Mouse (Mus musculus): ENCODE data around the gene Gps2.
"Not testable (repeated sequence)": the region's sequence is repeated elsewhere in the genome, so short reads cannot be mapped to it uniquely, and the experiment has no call there.

Gene Gps2

DNA sequence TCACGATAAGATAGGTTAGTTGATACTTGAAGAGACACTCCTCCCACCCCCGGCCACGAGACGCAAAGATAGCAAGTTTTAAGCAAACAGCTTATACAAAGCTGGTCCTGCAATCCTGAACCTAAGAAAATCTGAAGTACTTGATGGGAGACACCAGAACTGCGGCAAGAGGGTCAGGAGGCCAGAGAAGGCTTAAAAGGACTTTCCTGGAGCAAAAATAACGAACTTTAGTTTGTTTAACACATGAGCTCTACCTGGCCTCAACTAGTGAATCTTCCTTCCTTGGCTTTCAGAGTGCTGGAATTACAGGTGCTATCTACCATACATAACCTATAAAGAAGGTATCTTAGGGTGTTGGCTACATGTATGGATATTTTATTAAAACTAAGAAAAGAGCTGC is 21.0 kb downstream of the Gps2 start:
- DNase-seq (ENCODE audit: extremely low spot score, low read depth, low spot score) = no peak

DNA sequence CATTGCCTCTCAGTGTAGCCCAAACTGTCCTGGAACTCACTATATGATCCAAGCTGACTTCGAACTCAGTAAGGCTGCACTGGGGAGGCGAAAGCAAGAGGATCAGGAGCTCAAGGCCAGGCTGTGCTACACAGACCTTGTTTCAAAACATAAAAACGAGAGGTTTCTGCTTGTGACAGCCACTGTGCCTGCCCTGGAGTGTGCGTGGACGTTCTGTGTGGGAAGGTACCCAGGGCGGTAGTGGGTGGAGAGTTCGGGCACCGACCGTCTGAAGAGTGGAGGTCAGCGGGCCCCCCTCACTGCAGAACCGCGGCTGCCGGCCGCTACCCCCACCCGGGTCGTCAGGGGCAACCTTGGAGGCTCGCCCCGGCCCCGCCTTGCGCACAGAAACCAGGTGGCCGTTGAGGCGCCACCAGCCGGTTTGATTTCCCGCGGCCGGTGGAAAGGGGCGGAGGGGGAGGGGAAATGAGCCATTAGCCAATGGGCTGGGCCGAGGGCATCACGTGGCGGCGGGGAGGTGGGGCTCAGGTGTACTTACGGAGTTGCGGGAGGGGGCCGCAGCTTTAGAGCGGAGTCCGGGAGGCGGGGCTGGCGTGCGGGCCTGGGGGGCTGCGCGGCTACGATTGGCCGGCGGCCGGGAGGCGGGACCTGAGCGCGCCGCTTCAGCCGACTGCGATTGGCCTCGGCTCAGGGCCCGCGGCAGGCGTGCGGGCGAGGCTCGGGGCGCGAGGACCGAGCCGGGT is 21.6 kb downstream of the Gps2 start, which contains the start of gene Ybx2:
Ybx2 (plus strand) TSS at position 660 of the 743 bp plus-strand sequence.
- DNase-seq (ENCODE audit: extremely low spot score, low read depth, low spot score) = peak; percentile 33

DNA sequence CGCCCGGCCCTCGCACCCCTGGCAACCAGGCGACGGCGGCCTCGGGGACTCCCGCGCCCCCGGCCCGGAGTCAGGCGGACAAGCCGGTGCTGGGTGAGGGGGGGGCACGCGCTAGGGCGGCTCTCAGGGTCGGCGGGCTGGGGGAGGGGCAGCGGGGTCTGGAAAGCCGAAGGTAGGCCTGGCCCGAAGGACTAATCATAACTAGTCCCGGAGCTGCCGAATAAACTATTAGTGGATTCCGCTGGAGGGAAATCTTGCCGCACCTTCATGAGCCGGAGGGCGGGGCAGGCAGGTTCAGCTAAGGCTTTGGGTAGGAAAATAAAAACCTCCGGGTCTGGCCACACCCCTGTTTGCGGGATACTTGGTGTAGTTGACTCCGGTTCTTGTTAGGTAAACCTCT is 22.5 kb downstream of the Gps2 start:
- no peak for DNase-seq (ENCODE audit: extremely low spot score, low read depth, low spot score)

DNA sequence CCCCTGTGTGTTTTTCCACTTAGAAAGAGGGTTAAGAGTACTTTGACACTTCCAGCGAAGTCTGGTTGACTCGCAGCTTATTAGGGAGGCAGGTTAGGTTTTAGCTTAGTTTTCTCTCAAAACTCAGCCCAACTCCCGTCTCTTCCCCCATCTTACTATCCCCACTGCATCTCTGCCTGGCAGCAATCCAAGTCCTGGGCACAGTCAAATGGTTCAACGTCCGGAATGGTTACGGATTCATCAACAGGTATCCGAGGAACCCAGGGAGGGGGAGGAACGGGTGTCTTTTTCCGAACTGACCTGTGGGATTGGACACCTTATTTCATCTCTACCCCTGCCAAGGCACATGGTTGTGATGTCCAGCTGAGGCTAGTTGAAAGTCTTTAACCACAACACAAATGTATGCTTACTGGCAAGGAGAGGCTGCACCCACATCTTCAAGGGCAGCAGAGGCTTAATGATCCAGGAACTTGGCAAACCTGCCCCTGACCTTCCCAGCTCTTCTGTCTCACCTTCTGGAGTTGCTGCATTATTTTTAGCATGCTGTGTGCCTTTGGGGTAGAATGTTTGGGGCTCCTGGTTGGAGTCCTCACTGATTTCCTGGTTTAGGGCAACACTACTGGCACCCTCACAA is 23.1 kb downstream of the Gps2 start:
- DNase-seq (ENCODE audit: extremely low spot score, low read depth, low spot score) = no peak

DNA sequence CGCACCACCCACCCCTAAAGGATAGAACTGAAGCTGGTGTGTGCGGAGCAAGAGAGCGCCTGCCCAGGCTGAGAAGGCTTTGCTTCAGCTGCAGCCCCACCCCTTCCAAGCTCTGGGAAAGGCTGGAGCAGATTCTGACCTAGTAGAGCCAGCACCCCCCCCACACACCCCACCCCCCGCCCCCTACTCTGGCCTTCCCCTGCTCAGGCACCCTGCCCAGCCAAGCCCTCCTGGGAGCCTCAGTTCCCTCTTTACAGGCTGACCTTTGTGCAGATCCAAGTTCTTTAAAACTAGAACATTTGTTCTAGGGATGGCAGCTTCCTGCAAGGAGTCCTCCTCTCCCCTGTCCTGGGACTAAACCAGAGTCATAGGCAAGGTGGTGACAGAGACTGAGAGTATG is 23.7 kb downstream of the Gps2 start:
- DNase-seq (ENCODE audit: extremely low spot score, low read depth, low spot score) = no peak

- no peak for DNase-seq (ENCODE audit: extremely low spot score, low read depth, low spot score)
These were observed 24.1 kb downstream of the Gps2 start for GRCm38 (mm10) chr11:69937834-69938233.

- no peak for DNase-seq (ENCODE audit: extremely low spot score, low read depth, low spot score)
These were observed 24.8 kb downstream of the Gps2 start for GRCm38 (mm10) chr11:69938401-69938979.

GRCm38 (mm10) chr11:69939181-69939580 is 25.5 kb downstream of the Gps2 start:
- no peak for DNase-seq (ENCODE audit: extremely low spot score, low read depth, low spot score)

GRCm38 (mm10) chr11:69939731-69940130 is 26.0 kb downstream of the Gps2 start:
- no peak for DNase-seq (ENCODE audit: extremely low spot score, low read depth, low spot score)

- no peak for DNase-seq (ENCODE audit: extremely low spot score, low read depth, low spot score)
These were observed 27.3 kb downstream of the Gps2 start for GRCm38 (mm10) chr11:69940962-69941361.

DNA sequence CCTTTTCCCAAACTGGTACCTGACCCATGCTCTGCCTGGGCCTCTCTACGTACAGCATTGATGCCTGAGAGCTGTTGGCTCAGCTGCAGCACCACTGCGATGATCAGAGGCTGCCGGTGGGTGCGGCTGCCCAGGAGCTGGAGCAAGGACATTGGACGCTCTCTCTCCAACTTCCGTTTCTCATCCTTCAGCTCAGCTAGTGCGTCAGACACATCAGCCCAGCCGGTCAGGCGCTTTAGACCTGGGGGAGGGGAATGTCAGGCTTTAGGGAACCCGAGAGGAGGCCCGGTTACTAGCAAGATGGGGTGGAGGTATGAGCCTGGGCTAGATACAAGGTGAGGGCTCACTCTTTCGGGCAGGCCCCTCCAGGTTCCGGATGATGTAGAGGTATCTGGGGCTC is 31.5 kb downstream of the Gps2 start:
- DNase-seq (ENCODE audit: extremely low spot score, low read depth, low spot score) = no peak

DNA sequence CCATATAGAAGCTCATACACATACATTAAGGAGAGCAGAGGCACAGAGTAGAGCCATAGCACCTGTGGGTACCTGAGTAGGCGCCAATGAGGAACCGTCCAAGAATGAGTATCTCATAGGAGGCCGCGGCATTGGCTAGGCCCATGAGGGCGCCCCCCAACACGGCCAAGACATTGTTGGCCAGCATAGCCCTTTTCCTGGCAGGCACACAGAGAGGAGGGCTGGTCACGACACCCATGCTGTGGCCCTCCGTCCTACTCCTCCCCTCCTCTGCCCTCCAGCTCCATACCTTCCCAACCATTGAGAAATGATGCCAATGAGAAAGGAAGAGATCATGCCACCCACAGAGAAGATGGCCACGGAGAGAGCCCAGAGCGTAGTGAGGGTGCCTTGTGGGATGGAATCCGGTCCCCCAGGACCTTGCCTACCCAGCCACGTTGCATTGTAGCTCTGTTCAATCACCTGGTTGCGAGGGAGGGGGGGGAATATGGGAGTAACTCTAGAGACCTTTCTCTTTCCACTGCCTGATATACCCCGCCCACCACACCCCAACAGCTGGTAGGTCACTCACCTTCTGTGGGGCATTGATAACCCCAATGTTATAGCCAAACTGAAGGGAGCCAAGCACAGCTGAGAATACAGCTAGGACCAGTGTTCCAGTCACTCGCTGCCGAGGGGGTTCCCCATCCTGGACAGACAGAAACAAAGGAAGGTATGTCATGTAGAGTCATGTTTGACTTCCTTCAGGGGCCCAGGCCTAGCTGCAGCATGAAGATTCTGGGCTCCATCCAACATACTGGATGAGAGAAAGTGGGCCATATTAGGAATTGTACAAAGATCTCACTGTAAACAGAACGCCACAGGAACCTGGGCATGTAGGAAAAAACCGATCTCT is 32.6 kb downstream of the Gps2 start:
- no peak for DNase-seq (ENCODE audit: extremely low spot score, low read depth, low spot score)

- no peak for DNase-seq (ENCODE audit: extremely low spot score, low read depth, low spot score)
These were observed 33.8 kb downstream of the Gps2 start for GRCm38 (mm10) chr11:69947337-69948065.

- DNase-seq (ENCODE audit: extremely low spot score, low read depth, low spot score) = peak; percentile 83
These were observed 34.5 kb downstream of the Gps2 start, which contains the start of gene Slc2a4 for GRCm38 (mm10) chr11:69948066-69948762. TSS of gene Slc2a4 (minus strand) at chr11:69948188.

DNA sequence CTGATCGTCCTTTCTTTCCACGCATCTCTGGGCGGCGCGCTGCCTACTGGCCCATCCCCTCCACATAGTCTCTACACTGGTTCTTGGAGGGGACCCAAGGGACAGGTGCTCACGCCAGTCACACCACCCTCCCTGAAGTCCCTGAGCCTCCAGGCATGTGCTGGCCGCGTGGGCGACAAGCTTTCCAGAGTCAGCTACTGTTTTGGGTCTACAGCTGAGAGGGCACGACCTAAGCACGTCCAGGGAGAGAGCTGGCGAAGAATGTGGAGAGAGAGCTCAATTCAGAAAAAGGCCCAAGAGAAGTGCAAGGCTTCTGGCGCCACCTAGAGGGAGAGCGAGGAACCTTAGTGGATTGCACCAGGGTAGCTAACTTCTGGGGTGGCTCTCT is 35.1 kb downstream of the Gps2 start:
- DNase-seq (ENCODE audit: extremely low spot score, low read depth, low spot score) = peak; percentile 94

GRCm38 (mm10) chr11:69950807-69951459 is 37.2 kb downstream of the Gps2 start:
- no peak for DNase-seq (ENCODE audit: extremely low spot score, low read depth, low spot score)

DNA sequence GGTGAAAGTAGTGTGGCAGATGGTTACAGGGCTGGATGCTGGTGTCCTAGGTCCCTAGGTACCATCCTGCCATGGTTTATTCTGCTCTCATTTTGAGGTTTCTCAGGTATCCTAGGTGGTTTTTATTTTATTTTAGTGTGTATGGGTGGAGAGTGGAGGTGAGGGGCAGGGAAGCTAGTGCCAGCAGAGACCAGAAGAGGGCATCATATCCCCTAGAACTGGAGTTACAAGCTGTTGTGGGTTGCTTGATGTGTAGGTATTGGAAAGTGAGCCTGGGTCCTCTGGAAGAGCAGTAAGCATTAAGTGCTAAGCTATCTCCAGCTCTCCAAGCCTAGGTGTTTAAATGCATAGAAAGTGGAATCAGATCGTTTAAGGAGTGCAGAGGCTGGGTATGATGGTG is 38.6 kb downstream of the Gps2 start:
- DNase-seq (ENCODE audit: extremely low spot score, low read depth, low spot score) = no peak

- DNase-seq (ENCODE audit: extremely low spot score, low read depth, low spot score) = no peak
These were observed 39.7 kb downstream of the Gps2 start for GRCm38 (mm10) chr11:69953267-69953915.

- not testable (repeated sequence) for DNase-seq (ENCODE audit: extremely low spot score, low read depth, low spot score)
These were observed 41.9 kb downstream of the Gps2 start for GRCm38 (mm10) chr11:69955618-69956017.
